Mouse (Mus musculus): ENCODE measurements around the gene Htr2a. TPM values are rescaled to one million over a fixed set of nuclear protein-coding genes. Genes with fewer than 3 reads are reported as not detected.

Gene Htr2a
- total and polyA plus RNA-seq, 3 experiments: 0.04 TPM; not detected in 2

DNA sequence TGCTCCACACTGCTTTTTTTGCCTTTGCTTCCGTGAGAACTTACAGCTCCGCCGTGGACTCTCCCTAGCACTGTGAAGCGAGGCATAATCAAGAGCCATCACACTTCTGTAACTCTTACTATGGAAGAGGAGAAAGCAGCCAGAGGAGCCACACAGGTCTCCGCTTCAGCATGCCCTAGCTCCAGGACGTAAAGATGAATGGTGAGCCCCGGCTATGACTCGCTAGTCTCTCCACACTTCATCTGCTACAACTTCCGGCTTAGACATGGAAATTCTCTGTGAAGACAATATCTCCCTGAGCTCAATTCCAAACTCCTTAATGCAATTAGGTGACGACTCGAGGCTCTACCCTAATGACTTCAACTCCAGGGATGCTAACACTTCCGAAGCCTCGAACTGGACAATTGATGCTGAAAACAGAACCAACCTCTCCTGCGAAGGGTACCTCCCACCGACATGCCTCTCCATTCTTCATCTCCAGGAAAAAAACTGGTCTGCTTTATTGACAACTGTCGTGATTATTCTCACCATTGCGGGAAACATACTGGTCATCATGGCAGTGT lies 1.1 kb downstream of the Htr2a start:
- Histone ChIP-seq H3K27ac (ENCODE audit: insufficient read depth, low read depth) (no peak overlapping the region), H3K9ac (ENCODE audit: insufficient read depth, low read depth) (no peak overlapping the region), H3K4me2 (ENCODE audit: insufficient read depth, low read depth, poor library complexity, severe bottlenecking) (peak overlapping the region; percentile 83), H3K27me3 (replicated peaks) (no peaks in the 10 kb centered on the region), H3K79me2 (replicated peaks; ENCODE audit: control insufficient read depth, extremely low read depth, insufficient read depth, poor library complexity, severe bottlenecking) (no peaks in the 10 kb centered on the region), H3K4me3 (replicated peaks in 1 of 3; ENCODE audit: low read depth in 2 of 3, low read length in 2 of 3, poor library complexity in 1 of 3) (peak overlapping the region in 2 of 3 experiments; percentile 3 to 8), H3K36me3 (replicated peaks in 1 of 2; ENCODE audit: control insufficient read depth in 1 of 2, insufficient read depth in 1 of 2, low read length in 1 of 2) (no peaks in the 10 kb centered on the region), H3K9me3 (replicated peaks; ENCODE audit: low read length) (no peaks in the 10 kb centered on the region), H3K4me1 (ENCODE audit: control insufficient read depth in 1 of 2, insufficient read depth in 2 of 2) (peaks cover 4 to 20% of the 10 kb centered on the region in 2 experiments; a peak in 3 of 4 replicates)
- no peak for DNase-seq (ENCODE audit: extremely low read depth)
- TF ChIP-seq NELFE (IDR thresholded peaks at IDR 0.05; ENCODE audit: low read depth, low read length): no peak
- TF ChIP-seq UBTF (IDR thresholded peaks at IDR 0.05; ENCODE audit: low read depth, low read length): no peak
- TF ChIP-seq SIN3A (IDR thresholded peaks at IDR 0.05; ENCODE audit: low read length): 0 out of 2 replicates have a peak, but pooled peaks have one; percentile 42
- TF ChIP-seq POLR2AphosphoS2 (IDR thresholded peaks at IDR 0.05; ENCODE audit: low read depth, low read length): no peak
- 0 out of 2 replicates have a peak, but pooled peaks have one; percentile 56 for TF ChIP-seq MAX (IDR thresholded peaks at IDR 0.05; ENCODE audit: low read length)
- TF ChIP-seq ETS1 (conservative IDR thresholded peaks at IDR 0.05; ENCODE audit: low read depth, low read length): no peak
- TF ChIP-seq MAZ (IDR thresholded peaks at IDR 0.05; ENCODE audit: low read depth, low read length): no peak
- TF ChIP-seq ELF1 (IDR thresholded peaks at IDR 0.05; ENCODE audit: low read depth, low read length): peak; percentile 51; the same call in 1 of the 2 replicates
- 0 out of 2 replicates have a peak, but pooled peaks have one; percentile 34 for TF ChIP-seq EP300 (IDR thresholded peaks at IDR 0.05; ENCODE audit: low read length)
- in situ Hi-C loops (cut with MboI; ENCODE audit: low pct_ligation_motif_present, low pct_unique_long_range_greater_than_20kb, low sequenced_read_pairs) (no loop called here), dilution Hi-C loops (cut with MboI; ENCODE audit: extremely low pct_ligation_motif_present, extremely low pct_unique_long_range_greater_than_20kb, low sequenced_read_pairs) (no loop called here)

DNA sequence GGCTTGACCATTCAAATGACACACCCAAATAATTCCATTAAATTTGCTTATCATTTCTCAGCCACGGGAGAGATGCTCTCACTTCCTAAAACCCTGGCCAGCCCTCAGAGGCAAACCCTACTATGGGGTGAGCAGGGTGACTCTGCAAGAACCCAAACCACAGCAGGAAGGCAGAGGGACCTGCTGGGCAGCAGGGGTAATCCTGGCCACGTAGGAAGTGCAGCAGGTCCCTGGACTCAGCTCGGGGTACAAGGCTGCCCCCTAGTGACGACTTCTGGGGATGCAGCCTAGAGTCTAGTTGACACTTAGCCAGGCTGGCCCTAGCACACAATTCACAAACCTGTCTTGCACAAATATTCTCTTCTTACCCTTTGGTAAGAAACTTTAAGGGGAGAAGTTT lies 2.7 kb downstream of the Htr2a start:
- no peaks in the 10 kb centered on the region for H3K27me3 ChIP-seq (replicated peaks)
- H3K9ac ChIP-seq (ENCODE audit: insufficient read depth, low read depth): 0 out of 2 replicates have a peak overlapping the region, but pooled peaks have one; percentile 7
- H3K9me3 ChIP-seq (replicated peaks; ENCODE audit: low read length): no peaks in the 10 kb centered on the region
- in situ Hi-C loops (cut with MboI; ENCODE audit: low pct_ligation_motif_present, low pct_unique_long_range_greater_than_20kb, low sequenced_read_pairs): no loop called here
- H3K4me2 ChIP-seq (ENCODE audit: insufficient read depth, low read depth, poor library complexity, severe bottlenecking): peak overlapping the region; percentile 83
- TF ChIP-seq RAD21 (IDR thresholded peaks at IDR 0.05; ENCODE audit: low read depth, low read length) (peak; percentile 79), ELF1 (IDR thresholded peaks at IDR 0.05; ENCODE audit: low read depth, low read length) (peak; percentile 64), SMC3 (IDR thresholded peaks at IDR 0.05; ENCODE audit: low read depth, low read length) (peak; percentile 67), BHLHE40 (IDR thresholded peaks at IDR 0.05; ENCODE audit: low read depth, low read length) (no peak), KAT2A (IDR thresholded peaks at IDR 0.05; ENCODE audit: insufficient replicate concordance, low read length) (no peak), ZMIZ1 (IDR thresholded peaks at IDR 0.05; ENCODE audit: low read depth, low read length) (no peak), MAFK (IDR thresholded peaks at IDR 0.05; ENCODE audit: insufficient replicate concordance, low read length) (no peak), JUN (IDR thresholded peaks at IDR 0.05; ENCODE audit: insufficient read depth, low read depth, low read length) (no peak), UBTF (IDR thresholded peaks at IDR 0.05; ENCODE audit: low read depth, low read length) (no peak), POLR2A (IDR thresholded peaks at IDR 0.05; ENCODE audit: low read depth, low read length) (no peak), RCOR1 (conservative IDR thresholded peaks at IDR 0.05; ENCODE audit: low read depth, low read length) (no peak), IRF4 (IDR thresholded peaks at IDR 0.05; ENCODE audit: low read depth, low read length) (0 out of 2 replicates have a peak, but pooled peaks have one; percentile 15), CHD2 (IDR thresholded peaks at IDR 0.05; ENCODE audit: low read length) (no peak), TCF12 (IDR thresholded peaks at IDR 0.05; ENCODE audit: low read depth, low read length) (no peak), NELFE (IDR thresholded peaks at IDR 0.05; ENCODE audit: low read depth, low read length) (no peak), USF1 (IDR thresholded peaks at IDR 0.05; ENCODE audit: low read depth, low read length) (no peak), USF2 (conservative IDR thresholded peaks at IDR 0.05; ENCODE audit: low read depth, low read length) (no peak), PAX5 (IDR thresholded peaks at IDR 0.05; ENCODE audit: low read length) (no peak), CTCF (conservative IDR thresholded peaks at IDR 0.05 in 1 of 2, IDR thresholded peaks at IDR 0.05 in 1 of 2; ENCODE audit: low read depth in 2 of 2, low read length in 2 of 2) (peak; percentile 84 to 85), CHD1 (IDR thresholded peaks at IDR 0.05; ENCODE audit: low read depth, low read length) (no peak), POLR2AphosphoS2 (IDR thresholded peaks at IDR 0.05; ENCODE audit: low read depth, low read length) (no peak)
- no peaks in the 10 kb centered on the region for H3K36me3 ChIP-seq (replicated peaks in 1 of 2; ENCODE audit: control insufficient read depth in 1 of 2, insufficient read depth in 1 of 2, low read length in 1 of 2)
- dilution Hi-C loops (cut with MboI; ENCODE audit: extremely low pct_ligation_motif_present, extremely low pct_unique_long_range_greater_than_20kb, low sequenced_read_pairs): no loop called here
- DNase-seq (ENCODE audit: extremely low read depth): peak; percentile 80
- no peaks in the 10 kb centered on the region for H3K79me2 ChIP-seq (replicated peaks; ENCODE audit: control insufficient read depth, extremely low read depth, insufficient read depth, poor library complexity, severe bottlenecking)
- peak overlapping the region in 2 of 3 experiments; percentile 14 to 42 for H3K4me3 ChIP-seq (replicated peaks in 1 of 3; ENCODE audit: low read depth in 2 of 3, low read length in 2 of 3, poor library complexity in 1 of 3)
- peaks cover 10 to 35% of the 10 kb centered on the region in 2 experiments; a peak in 3 of 4 replicates for H3K4me1 ChIP-seq (ENCODE audit: control insufficient read depth in 1 of 2, insufficient read depth in 2 of 2)
- no peak overlapping the region for H3K27ac ChIP-seq (ENCODE audit: insufficient read depth, low read depth)
